Mouse (Mus musculus) heart, adult 2 months (tissue): Measurements from ENCODE around the gene Lss. TPM values are rescaled to one million over a fixed set of nuclear protein-coding genes. Genes with fewer than 3 reads are reported as not detected.

Experiments
- DNase-seq, 2 experiments: peaks; one replicate each; pipeline ENCODE4 v3.0.0; 2021
- H3K27ac ChIP-seq: fragments of 200-600 bp; 2 replicates; pipeline ENCODE4 v1.8.1; 2022
- H3K27me3 ChIP-seq: fragments of 200-500 bp; 2 replicates; pipeline ENCODE4 v1.6.1; 2012; ENCODE audit warnings: mild to moderate bottlenecking, low read length, inconsistent platforms, mixed read lengths; ENCODE audit not compliant: control insufficient read depth, insufficient read depth
- H3K36me3 ChIP-seq: fragments of 200-500 bp; 2 replicates; pipeline ENCODE4 v1.6.1; 2012; ENCODE audit warnings: low read length, inconsistent platforms; ENCODE audit not compliant: control insufficient read depth, insufficient read depth
- H3K4me1 ChIP-seq: fragments of 200-500 bp; 2 replicates; pipeline ENCODE4 v1.6.1; 2011; ENCODE audit warnings: low read length; ENCODE audit not compliant: control insufficient read depth, insufficient read depth
- H3K4me3 ChIP-seq: fragments of 200-600 bp; 2 replicates; pipeline ENCODE4 v1.8.1; 2022
- H3K79me2 ChIP-seq: fragments of 200-500 bp; replicated peaks from 2 replicates; pipeline ENCODE4 v1.6.1; 2012; ENCODE audit warnings: mild to moderate bottlenecking, inconsistent platforms, low read length, moderate library complexity, mixed read lengths; ENCODE audit not compliant: control insufficient read depth, insufficient read depth
- H3K9ac ChIP-seq: fragments of 200-500 bp; 2 replicates; pipeline ENCODE4 v1.6.1; 2012; ENCODE audit warnings: low read depth, mild to moderate bottlenecking, control low read depth, inconsistent platforms, low read length, mixed read lengths
- CTCF ChIP-seq: fragments of 200-600 bp; IDR thresholded peaks from 2 replicates; pipeline ENCODE4 v1.8.1; 2022; ENCODE audit warnings: antibody characterized with exemption, mild to moderate bottlenecking, moderate library complexity
- EP300 ChIP-seq: fragments of 200-500 bp; IDR thresholded peaks from 2 replicates; pipeline ENCODE4 v1.6.1; 2011; ENCODE audit warnings: low read depth, low read length, control low read depth; ENCODE audit not compliant: insufficient read depth
- POLR2A ChIP-seq: fragments of 200-500 bp; IDR thresholded peaks from 2 replicates; pipeline ENCODE4 v1.6.1; 2011; ENCODE audit warnings: mild to moderate bottlenecking, low read depth, low read length, control low read depth; ENCODE audit not compliant: insufficient read depth
- WGBS: fragments of 180-500 bp; shearing (Covaris S2); methylation state at CpG from one replicate; pipeline ENCODE4 v1.1.7; 2018; 5-methylcytosine and 5-hydroxymethylcytosine counted together
- intact Hi-C: fragments of 180-260 bp; cut with DNase I; formaldehyde crosslinking; loops from one replicate; pipeline ENCODE4 v1.15.1; 2025
- polyA plus RNA-seq: library from polyadenylated mRNA; depleted of rRNA; stranded (reverse); fragments of >200 nt; gene quantifications from 2 replicates; pipeline ENCODE4 v1.2.3, GENCODE M21; 2012
- total RNA-seq, 2 experiments: library from RNA; stranded (reverse); gene quantifications; 2 replicates each; pipeline ENCODE4 v1.2.3; 2021

Lss gene
- total and polyA plus RNA-seq, 3 experiments: 6.1 to 7.5 (median 6.6) TPM

GRCm38 (mm10) chr10:76571070-76571469 lies 39.7 kb downstream of the Lss start:
- H3K9ac ChIP-seq: no peak overlapping the region
- H3K36me3 ChIP-seq: no peaks in the 10 kb centered on the region
- TF ChIP-seq CTCF (no peak), POLR2A (no peak), EP300 (no peak)
- whole genome bisulfite sequencing: 80% methylated on average over 2 of the region's 2 CpGs
- no peak overlapping the region for H3K27ac ChIP-seq
- DNase-seq: no peak
- no peaks in the 10 kb centered on the region for H3K4me1 ChIP-seq
- no peaks in the 10 kb centered on the region for H3K27me3 ChIP-seq
- no peak overlapping the region for H3K4me3 ChIP-seq
- no peaks in the 10 kb centered on the region for H3K79me2 ChIP-seq
- intact Hi-C loops: no loop called here

GRCm38 (mm10) chr10:76572151-76572550 lies 40.8 kb downstream of the Lss start:
- 62% methylated on average over 3 of the region's 3 CpGs for WGBS
- Histone ChIP-seq H3K9ac (no peak overlapping the region), H3K4me3 (no peak overlapping the region), H3K79me2 (no peaks in the 10 kb centered on the region), H3K4me1 (no peaks in the 10 kb centered on the region), H3K36me3 (no peaks in the 10 kb centered on the region), H3K27ac (no peak overlapping the region), H3K27me3 (no peaks in the 10 kb centered on the region)
- intact Hi-C loops: no loop called here
- no peak for DNase-seq
- TF ChIP-seq POLR2A: no peak
- no peak for TF ChIP-seq EP300
- TF ChIP-seq CTCF: no peak

GRCm38 (mm10) chr10:76575374-76575773 lies 44.0 kb downstream of the Lss start, which contains the start of gene Ftcd:
TSS of gene Ftcd (plus strand) at chr10:76575648.
- no peak for TF ChIP-seq EP300
- TF ChIP-seq CTCF: no peak
- TF ChIP-seq POLR2A: no peak
- H3K9ac ChIP-seq: no peak within 1 kb of the TSS
- intact Hi-C loops: no loop called here

GRCm38 (mm10) chr10:76576920-76577319 lies 45.5 kb downstream of the Lss start:
- Histone ChIP-seq H3K9ac (no peak overlapping the region), H3K27ac (no peak overlapping the region), H3K79me2 (no peaks in the 10 kb centered on the region), H3K36me3 (no peaks in the 10 kb centered on the region), H3K27me3 (no peaks in the 10 kb centered on the region), H3K4me3 (no peak overlapping the region), H3K4me1 (no peaks in the 10 kb centered on the region)
- DNase-seq: no peak
- intact Hi-C loops: no loop called here
- TF ChIP-seq CTCF (no peak), EP300 (no peak), POLR2A (no peak)
- 68% methylated on average over 7 of the region's 7 CpGs for WGBS

More at GRCm38 (mm10) chr10:76575374-76575773, 44.0 kb downstream of the Lss start, which contains the start of gene Ftcd:
- Histone ChIP-seq H3K4me3 (no peak within 1 kb of the TSS), H3K4me1 (no peaks in the 10 kb centered on the region), H3K36me3 (no peaks in the 10 kb centered on the region), H3K27me3 (no peaks in the 10 kb centered on the region), H3K79me2 (no peaks in the 10 kb centered on the region), H3K27ac (no peak within 1 kb of the TSS)
- no peak for DNase-seq
- WGBS: 88% methylated on average over 3 of the region's 3 CpGs

GRCm38 (mm10) chr10:76584138-76584537 lies 52.8 kb downstream of the Lss start:
- H3K4me1 ChIP-seq: no peaks in the 10 kb centered on the region
- TF ChIP-seq CTCF (no peak), EP300 (no peak), POLR2A (no peak)
- no peaks in the 10 kb centered on the region for H3K27me3 ChIP-seq
- no peak overlapping the region for H3K27ac ChIP-seq
- no peaks in the 10 kb centered on the region for H3K36me3 ChIP-seq
- no peak overlapping the region for H3K9ac ChIP-seq
- WGBS: 29% methylated on average over 10 of the region's 10 CpGs
- H3K79me2 ChIP-seq: no peaks in the 10 kb centered on the region
- no peak for DNase-seq
- no peak overlapping the region for H3K4me3 ChIP-seq
- intact Hi-C loops: no loop called here

GRCm38 (mm10) chr10:76586190-76586589 lies 54.8 kb downstream of the Lss start:
- Histone ChIP-seq H3K27me3 (no peaks in the 10 kb centered on the region), H3K4me1 (peaks cover 1% of the 10 kb centered on the region; the same call in 1 of the 2 replicates), H3K4me3 (no peak overlapping the region), H3K79me2 (no peaks in the 10 kb centered on the region), H3K9ac (no peak overlapping the region), H3K27ac (peak overlapping the region; percentile 33; the same call in 1 of the 2 replicates), H3K36me3 (no peaks in the 10 kb centered on the region; the same call in 1 of the 2 replicates)
- 6% methylated on average over 1 of the region's 1 CpGs for WGBS
- peak in 1 of 2 experiments; percentile 31 for DNase-seq
- no peak for TF ChIP-seq POLR2A
- TF ChIP-seq EP300: peak; percentile 93
- intact Hi-C loops: no loop called here
